Mouse (Mus musculus) small intestine, adult 2 months (tissue): ENCODE measurements at regions not wholly inside any gene's neighbourhood (a gene's known extent, or its start where the extent isn't known, plus 50 kb on each side); places are given as distances from the start of the nearest gene placed in this dataset.

Source experiments
- H3K27ac ChIP-seq: fragments of 200-500 bp; 2 replicates; pipeline ENCODE4 v1.5.1; 2012; ENCODE audit warnings: low read depth, low read length, control low read depth, inconsistent platforms; ENCODE audit not compliant: insufficient read depth
- H3K27me3 ChIP-seq: fragments of 200-500 bp; 2 replicates; pipeline ENCODE4 v1.6.1; 2012; ENCODE audit warnings: mild to moderate bottlenecking, moderate library complexity, low read length, inconsistent platforms; ENCODE audit not compliant: control insufficient read depth, insufficient read depth
- H3K36me3 ChIP-seq: fragments of 200-500 bp; 2 replicates; pipeline ENCODE4 v1.6.1; 2012; ENCODE audit warnings: mild to moderate bottlenecking, low read length, control low read depth, inconsistent platforms; ENCODE audit not compliant: control insufficient read depth, insufficient read depth
- H3K4me1 ChIP-seq: fragments of 200-500 bp; 2 replicates; pipeline ENCODE4 v1.6.1; 2012; ENCODE audit warnings: low read length, inconsistent platforms, mixed read lengths; ENCODE audit not compliant: control insufficient read depth, insufficient read depth, insufficient read length
- H3K4me3 ChIP-seq: fragments of 200-500 bp; 2 replicates; pipeline ENCODE4 v1.5.1; 2012; ENCODE audit warnings: low read depth, mild to moderate bottlenecking, control low read depth, inconsistent platforms, low read length, moderate library complexity
- CTCF ChIP-seq: fragments of 200-500 bp; IDR thresholded peaks from 2 replicates; pipeline ENCODE4 v1.5.1; 2012; ENCODE audit warnings: low read depth, mild to moderate bottlenecking, control low read depth, inconsistent platforms, low read length, moderate library complexity, mixed read lengths; ENCODE audit not compliant: insufficient replicate concordance, insufficient read length; ENCODE audit errors: extremely low read depth
- POLR2A ChIP-seq: fragments of 200-500 bp; IDR thresholded peaks from 2 replicates; pipeline ENCODE4 v1.6.1; 2012; ENCODE audit warnings: low read depth, mild to moderate bottlenecking, control low read depth, inconsistent platforms, low read length, moderate library complexity
- WGBS: fragments of 180-500 bp; shearing (Covaris S2); methylation state at CpG from one replicate; pipeline ENCODE4 v1.1.7; 2018; 5-methylcytosine and 5-hydroxymethylcytosine counted together

GRCm38 (mm10) chr9:74793394-74793793, 68.3 kb upstream of the Onecut1 start:
- Histone ChIP-seq H3K4me1 (no peaks in the 10 kb centered on the region), H3K27me3 (no peaks in the 10 kb centered on the region), H3K36me3 (no peaks in the 10 kb centered on the region), H3K4me3 (no peak overlapping the region), H3K27ac (no peak overlapping the region)
- WGBS, result 61% methylated on average over 1 of the region's 1 CpGs
- no peak for TF ChIP-seq POLR2A
- no peak for TF ChIP-seq CTCF

GRCm38 (mm10) chr9:74795994-74796393, 65.7 kb upstream of the Onecut1 start:
- Histone ChIP-seq H3K27ac (no peak overlapping the region), H3K36me3 (no peaks in the 10 kb centered on the region), H3K4me3 (no peak overlapping the region), H3K27me3 (no peaks in the 10 kb centered on the region), H3K4me1 (no peaks in the 10 kb centered on the region)
- 20% methylated on average over 4 of the region's 4 CpGs for WGBS
- TF ChIP-seq POLR2A, result no peak
- no peak for TF ChIP-seq CTCF

DNA sequence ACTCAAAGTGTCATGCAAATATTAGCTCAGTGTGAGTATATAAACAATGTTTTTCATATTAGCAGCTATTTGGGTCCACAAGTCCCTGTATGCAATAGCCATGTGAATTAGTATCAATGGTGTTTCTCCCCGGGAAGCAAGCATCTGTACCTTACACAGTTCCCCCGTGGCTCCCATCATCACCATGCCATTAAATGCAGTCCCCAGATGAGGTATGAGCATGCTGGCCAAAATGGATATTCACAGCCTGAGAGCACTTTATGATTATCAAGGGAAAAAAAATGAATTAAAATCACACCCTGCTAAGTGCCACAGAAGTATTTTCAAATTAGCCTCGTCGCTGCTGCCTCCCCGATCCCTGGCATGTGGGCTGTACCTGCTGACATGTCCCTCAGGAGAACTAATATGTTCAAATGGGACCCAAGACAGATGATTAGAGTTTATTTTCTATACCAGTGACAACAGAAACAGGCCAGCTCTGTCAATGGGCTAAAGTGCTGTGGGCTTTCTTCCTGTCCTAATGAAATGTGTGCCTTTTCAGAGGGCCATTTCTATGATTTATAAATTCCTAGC, 64.4 kb upstream of the Onecut1 start:
- Histone ChIP-seq H3K27me3 (no peaks in the 10 kb centered on the region), H3K4me1 (no peaks in the 10 kb centered on the region), H3K36me3 (no peaks in the 10 kb centered on the region), H3K27ac (no peak overlapping the region), H3K4me3 (no peak overlapping the region)
- TF ChIP-seq POLR2A (no peak), CTCF (no peak)
- 76% methylated on average over 5 of the region's 5 CpGs for WGBS

DNA sequence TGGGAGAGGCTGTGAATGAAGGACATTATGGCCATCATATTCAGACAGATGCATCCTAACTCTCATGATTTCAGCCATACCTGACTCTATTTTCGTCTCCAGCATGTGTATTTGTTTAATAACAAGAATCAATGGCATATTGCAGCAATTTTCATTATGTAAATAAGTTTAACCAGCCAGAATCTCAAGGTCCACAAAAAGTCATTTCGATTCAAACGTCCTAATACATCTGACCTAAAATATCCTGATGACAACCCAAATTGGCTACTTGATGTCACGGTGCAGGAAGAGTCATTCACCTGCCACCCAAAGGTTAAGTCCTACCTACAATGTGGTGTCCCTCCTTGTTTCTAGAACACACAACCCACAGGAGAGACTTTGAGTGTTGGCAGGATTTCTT, 60.6 kb upstream of the Onecut1 start:
- TF ChIP-seq POLR2A, result no peak
- no peak for TF ChIP-seq CTCF
- H3K27ac ChIP-seq, result no peak overlapping the region
- H3K4me3 ChIP-seq, result no peak overlapping the region
- WGBS, result 66% methylated on average over 4 of the region's 4 CpGs
- no peaks in the 10 kb centered on the region for H3K27me3 ChIP-seq
- no peaks in the 10 kb centered on the region for H3K4me1 ChIP-seq
- H3K36me3 ChIP-seq, result no peaks in the 10 kb centered on the region

GRCm38 (mm10) chr9:74811437-74811836, 50.3 kb upstream of the Onecut1 start:
- no peak for TF ChIP-seq POLR2A
- no peak for TF ChIP-seq CTCF
- Histone ChIP-seq H3K4me1 (no peaks in the 10 kb centered on the region), H3K27me3 (no peaks in the 10 kb centered on the region), H3K27ac (no peak overlapping the region), H3K4me3 (no peak overlapping the region), H3K36me3 (no peaks in the 10 kb centered on the region)
- 47% methylated on average over 8 of the region's 8 CpGs for WGBS
